16 mouse cellular contexts compared by ENCODE assay signal in the genomic region with DNA sequence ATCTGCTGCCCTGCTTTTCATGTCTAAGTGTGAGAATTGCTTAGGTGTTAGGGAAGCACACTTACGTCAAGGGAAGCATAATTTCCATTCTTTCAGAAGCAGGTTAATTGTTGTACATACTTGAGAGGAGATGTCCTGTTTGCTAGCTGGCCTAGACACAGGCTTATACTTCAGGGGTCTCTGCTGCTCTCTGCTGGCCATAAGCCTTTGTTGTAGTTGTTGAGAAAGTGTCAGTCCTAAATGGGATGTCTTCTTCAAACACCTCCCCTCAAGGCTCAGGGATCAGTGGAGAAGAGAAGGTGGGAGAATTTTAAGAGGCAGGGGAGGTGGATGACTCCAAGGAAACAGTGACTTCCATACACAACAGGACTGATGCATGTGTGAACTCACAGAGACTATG. TPM values are rescaled to one million over a fixed set of nuclear protein-coding genes. Genes with fewer than 3 reads are reported as not detected.
DNase-seq lines count a peak whose midpoint lies in the region; ATAC-seq lines count a peak whose summit lies in the region.
"Had no signal": no experiment of that assay in that cellular context is flagged by ENCODE, and none has a peak within 500 bp of the region (broad histone marks: within the 10 kb centered on the region; RNA-seq: fewer than 3 reads in every experiment).

No protein-coding gene starts in this region.

- H3K27ac ChIP-seq in kidney, embryonic 15.5 days, result no peak overlapping the region
- H3K27ac ChIP-seq: embryonic facial prominence, embryonic 12.5 days; forebrain, embryonic 15.5 days had no signal

- no peaks in the 10 kb centered on the region for H3K36me3 ChIP-seq in kidney, embryonic 15.5 days
- H3K36me3 ChIP-seq: embryonic facial prominence, embryonic 12.5 days; forebrain, embryonic 15.5 days had no signal

- ATAC-seq in kidney, embryonic 15.5 days (replicated peaks; ENCODE audit: low FRiP score), result no peak
- ATAC-seq: forebrain, embryonic 15.5 days had no signal

- H3K4me1 ChIP-seq in kidney, embryonic 15.5 days, result no peaks in the 10 kb centered on the region
- H3K4me1 ChIP-seq: embryonic facial prominence, embryonic 12.5 days; forebrain, embryonic 15.5 days had no signal

- WGBS in kidney, embryonic 15.5 days, result 70% methylated on average over 1 of the region's 1 CpGs

- H3K4me3 ChIP-seq in kidney, embryonic 15.5 days (replicated peaks), result no peak overlapping the region
- H3K4me3 ChIP-seq: embryonic facial prominence, embryonic 12.5 days; forebrain, embryonic 15.5 days had no signal

- H3K4me2 ChIP-seq in kidney, embryonic 15.5 days, result no peak overlapping the region
- H3K4me2 ChIP-seq: embryonic facial prominence, embryonic 12.5 days; forebrain, embryonic 15.5 days had no signal

- no peak overlapping the region for H3K9ac ChIP-seq in kidney, embryonic 15.5 days
- H3K9ac ChIP-seq: embryonic facial prominence, embryonic 12.5 days; forebrain, embryonic 15.5 days had no signal

- no peaks in the 10 kb centered on the region for H3K9me3 ChIP-seq in kidney, embryonic 15.5 days (replicated peaks)
- H3K9me3 ChIP-seq: embryonic facial prominence, embryonic 12.5 days; forebrain, embryonic 15.5 days had no signal

- no peaks in the 10 kb centered on the region for H3K27me3 ChIP-seq in kidney, embryonic 15.5 days
- H3K27me3 ChIP-seq: embryonic facial prominence, embryonic 12.5 days; forebrain, embryonic 15.5 days had no signal

- DNase-seq in adrenal gland, postnatal 10 days, result peak; percentile 12
- no peak for DNase-seq in adrenal gland, postnatal 4 days (ENCODE audit: low spot score in 2 of 2)
- peak; percentile 21 for DNase-seq in kidney, postnatal 10 days
- peak; percentile 9 for DNase-seq in thymus, postnatal 0 days (ENCODE audit: low spot score)
- no peak for DNase-seq in thymus, adult 18-20 months
- DNase-seq in spleen, adult 12 weeks (ENCODE audit: low spot score), result no peak
- no peak for DNase-seq in urinary bladder, postnatal 10 days (ENCODE audit: low spot score)
- DNase-seq: gastrocnemius, postnatal 25 days; kidney, adult 9 months had no signal

RNA-seq across cellular contexts. Expression of gene Vgll1, which starts 32.9 kb away (rescaled TPM):
- total RNA-seq in adrenal gland, postnatal 10 days (2021), result not detected
- not detected for total RNA-seq in adrenal gland, postnatal 4 days (2021)
- not detected in 2 replicates for polyA plus RNA-seq in kidney, embryonic 15.5 days (2015; fragmentation: Nextera tagmentation; extraction: Ambion mirVana)
- not detected in 2 replicates for polyA plus RNA-seq in thymus, postnatal 0 days (2015; fragmentation: Nextera tagmentation; extraction: Ambion mirVana)
- total RNA-seq: gastrocnemius, postnatal 25 days; liver, adult 2 months; megakaryocyte progenitor cell, adult 5-6 weeks had no signal
- polyA plus RNA-seq: C2C12; forebrain, embryonic 15.5 days; liver, adult 2 months; spleen, adult 2 months had no signal

Comparison
In these comparisons a context has a peak if more than half of its experiments do, and no peak if none do; other contexts are left out.
1. DNase-seq: peak in adrenal gland, postnatal 10 days (single experiment), kidney, postnatal 10 days (single experiment) and thymus, postnatal 0 days (single experiment); none in adrenal gland, postnatal 4 days (0 of 2), thymus, adult 18-20 months (0 of 2), spleen, adult 12 weeks (single experiment) and urinary bladder, postnatal 10 days (single experiment).